Mouse (Mus musculus) effector memory CD4-positive, alpha-beta T cell, adult 5 months (primary cell): Measurements from ENCODE around the gene Birc3. TPM values are rescaled to one million over a fixed set of nuclear protein-coding genes. Genes with fewer than 3 reads are reported as not detected.

Experiments
- polyA plus RNA-seq: library from polyadenylated mRNA; unstranded; fragments of 100-300 nt; shearing (Covaris generic); gene quantifications from one replicate; pipeline ENCODE4 v1.2.1, GENCODE M21; 2017

The Birc3 gene
- 243 TPM for polyA plus RNA-seq

DNA sequence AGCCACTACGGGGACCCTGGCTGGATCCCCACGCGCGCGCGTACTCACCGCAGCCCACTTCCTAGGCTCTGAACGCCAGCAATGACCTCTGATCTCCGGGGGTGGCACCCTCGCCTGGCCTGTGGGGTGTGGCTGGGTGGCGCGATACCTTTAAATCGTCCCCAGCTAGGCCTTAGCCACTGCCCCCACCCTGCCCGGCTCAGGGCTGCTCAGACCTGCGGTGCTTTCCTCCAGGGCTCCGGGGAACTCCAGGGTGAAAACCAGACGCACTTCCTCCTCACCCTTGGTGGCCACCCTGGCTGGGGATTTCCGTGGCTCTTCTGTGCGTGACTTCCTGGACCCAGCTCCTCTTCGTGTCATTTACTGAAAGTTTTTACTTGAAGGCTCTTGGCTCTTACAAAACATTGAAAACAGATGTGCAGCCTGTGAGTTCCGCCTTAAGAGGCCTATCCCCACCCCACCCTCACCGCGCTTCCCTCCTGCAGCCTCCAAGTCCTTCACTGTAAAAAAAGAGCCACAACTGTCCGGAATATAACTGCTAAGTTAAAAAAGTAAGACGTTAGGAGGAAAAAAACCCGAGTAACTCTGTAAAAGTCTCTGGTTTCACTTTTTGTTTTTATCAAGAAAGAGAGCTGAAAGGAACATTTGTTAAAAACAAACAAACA lies at the start of gene Birc3:
Birc3 (minus strand) TSS at position 412 of the 665 bp plus-strand sequence.

DNA sequence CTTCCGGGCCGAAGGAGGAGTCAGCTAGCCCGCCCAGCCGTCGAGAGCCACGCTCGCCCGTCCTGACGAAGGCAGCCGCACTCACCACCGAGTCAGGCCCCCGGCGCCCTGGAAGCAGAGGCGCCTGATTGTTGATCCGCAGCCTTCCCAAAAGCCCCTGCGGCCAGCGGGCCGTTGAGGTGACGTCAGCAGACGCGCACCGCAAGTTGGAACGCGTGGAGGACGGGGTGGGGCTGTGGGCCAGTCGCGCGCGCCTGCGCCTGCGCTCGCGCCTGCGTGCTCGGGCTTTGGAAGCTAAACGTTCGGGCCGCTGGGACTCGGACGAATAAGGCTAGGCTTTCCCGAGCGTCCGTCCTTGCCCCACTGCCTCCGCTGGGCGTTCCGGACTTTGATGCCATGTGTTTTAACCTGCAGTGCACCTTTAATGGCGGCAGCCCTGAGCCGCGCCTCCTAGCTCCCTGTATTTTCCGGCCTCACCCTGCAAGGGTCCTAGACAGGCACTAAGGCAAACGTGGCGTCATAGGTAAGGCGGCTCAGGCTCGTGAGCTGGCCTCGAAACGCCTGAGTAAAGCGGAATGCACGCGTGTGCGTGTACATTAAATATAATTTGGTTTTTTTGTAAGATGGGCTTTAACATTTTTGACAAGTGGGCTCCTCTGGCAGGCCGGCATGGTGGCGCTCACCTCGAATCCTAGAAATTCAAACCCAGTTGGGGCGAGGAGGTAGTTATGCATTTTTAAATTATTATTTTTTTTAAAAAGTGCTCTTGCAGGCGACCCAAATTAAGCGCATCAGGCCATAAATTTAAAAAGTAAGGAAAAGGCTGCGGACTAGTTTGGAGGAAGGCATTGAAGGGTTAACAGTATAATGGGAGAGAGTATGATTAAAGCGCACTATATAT lies 35.8 kb downstream of the Birc3 start, which contains the start of gene Birc2:
Birc2 (minus strand) TSS at position 160 of the 901 bp plus-strand sequence.

Other genes starting within 250 kb of the Birc3 start
- not detected for gene Mmp20, start 245.0 kb downstream of the Birc3 start, polyA plus RNA-seq
- gene Mmp7, start 181.1 kb downstream of the Birc3 start, polyA plus RNA-seq = not detected
- 293 TPM for gene Tmem123, start 109.1 kb downstream of the Birc3 start, polyA plus RNA-seq
- gene Birc2, start 36.1 kb downstream of the Birc3 start, polyA plus RNA-seq = 143 TPM
- not detected for gene Yap1, start 131.4 kb upstream of the Birc3 start, polyA plus RNA-seq
- 0.47 TPM for gene Cfap300, start 169.6 kb upstream of the Birc3 start, polyA plus RNA-seq